Comparison of ENCODE assay signal across 8 mouse cellular contexts in the genomic region with DNA sequence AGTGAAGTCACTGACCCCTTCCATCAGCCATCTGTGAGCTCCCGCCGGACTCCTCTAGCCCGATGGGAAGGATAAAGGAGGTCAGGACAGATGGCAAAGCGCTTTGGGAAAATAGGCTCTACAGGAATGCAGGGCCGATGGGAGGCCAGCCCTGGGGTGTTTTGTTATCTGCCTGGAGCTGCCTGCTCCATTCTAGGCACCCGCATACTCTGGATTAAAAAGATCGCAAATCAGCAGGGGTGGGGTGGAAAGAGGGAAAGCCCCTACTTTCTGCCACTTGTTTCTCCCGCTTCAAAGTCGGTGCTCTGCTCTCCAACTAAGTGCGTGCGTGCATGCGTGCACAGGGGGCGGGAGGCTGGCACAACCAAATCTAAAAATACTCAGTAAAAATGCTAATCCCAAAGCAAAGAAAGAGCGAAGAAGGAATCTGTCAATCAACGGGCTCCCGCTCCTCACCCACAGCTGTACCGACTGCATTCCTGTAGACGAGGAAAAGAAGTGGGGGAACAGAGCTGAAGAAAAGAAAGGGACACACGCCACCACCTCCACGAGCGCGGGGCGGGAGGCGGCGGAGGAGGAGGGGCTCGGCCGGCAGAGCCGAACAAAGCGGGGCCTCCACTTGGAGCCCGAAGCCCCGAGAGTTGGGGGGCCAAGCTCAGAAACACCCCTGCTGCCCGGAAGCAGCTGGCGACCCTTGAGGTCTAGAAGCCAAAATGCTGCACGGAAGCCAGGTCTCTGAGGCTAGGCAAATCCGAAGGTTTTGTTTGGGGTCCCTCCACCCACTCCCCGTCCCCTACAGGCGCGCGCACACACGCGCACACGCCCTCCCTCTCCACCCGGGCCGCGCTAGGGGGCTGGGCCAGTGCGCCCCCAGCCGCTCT. TPM values are rescaled to one million over a fixed set of nuclear protein-coding genes. Genes with fewer than 3 reads are reported as not detected.
DNase-seq lines count a peak whose midpoint lies in the region; ATAC-seq and TF ChIP-seq lines count a peak whose summit lies in the region.

No protein-coding gene starts in this region.

- H3K9me3 ChIP-seq in forebrain, embryonic 12.5 days, result peaks cover 4% of the 10 kb centered on the region; the same call in 1 of the 2 replicates
- H3K9me3 ChIP-seq in intestine, embryonic 15.5 days, result no peaks in the 10 kb centered on the region
- H3K9me3 ChIP-seq in liver, embryonic 14.5 days (ENCODE audit: control insufficient read depth, low read length), result peaks cover 2% of the 10 kb centered on the region; the same call in 1 of the 2 replicates

- peaks cover 5% of the 10 kb centered on the region; the same call in 1 of the 2 replicates for H3K4me1 ChIP-seq in lung, adult 2 months (ENCODE audit: control insufficient read depth, insufficient read depth, low read length)
- H3K4me1 ChIP-seq in bone marrow macrophage, adult 2 months (ENCODE audit: control insufficient read depth, insufficient read depth, low read length), result peaks cover 2% of the 10 kb centered on the region; the same call in 1 of the 2 replicates
- peaks cover 70% of the 10 kb centered on the region for H3K4me1 ChIP-seq in forebrain, embryonic 12.5 days
- peaks cover 54% of the 10 kb centered on the region for H3K4me1 ChIP-seq in intestine, embryonic 15.5 days (replicated peaks)
- H3K4me1 ChIP-seq in liver, embryonic 14.5 days (replicated peaks; ENCODE audit: control insufficient read depth in 2 of 2, insufficient read depth in 2 of 2, low read length in 1 of 2), result peaks cover 24 to 37% of the 10 kb centered on the region in 2 experiments

- TF ChIP-seq EP300 in liver, embryonic 14.5 days (IDR thresholded peaks at IDR 0.05; ENCODE audit: low read depth), result peak; percentile 47; the same call in 1 of the 2 replicates

- 0 out of 2 replicates have a peak, but pooled peaks have one; percentile 5 for TF ChIP-seq POLR2A in lung, adult 2 months (IDR thresholded peaks at IDR 0.05; ENCODE audit: borderline replicate concordance, extremely low read depth, low read depth, low read length)
- no peak for TF ChIP-seq POLR2A in bone marrow macrophage, adult 2 months (IDR thresholded peaks at IDR 0.05; ENCODE audit: borderline replicate concordance, low read depth, low read length)

- ATAC-seq in forebrain, embryonic 12.5 days (ENCODE audit: low FRiP score), result peak; percentile 59
- 0 out of 2 replicates have a peak, but pooled peaks have one; percentile 8 for ATAC-seq in intestine, embryonic 15.5 days
- ATAC-seq in liver, embryonic 14.5 days (ENCODE audit: insufficient read depth), result no peak

- no peak for TF ChIP-seq CTCF in lung, adult 2 months (IDR thresholded peaks at IDR 0.05; ENCODE audit: insufficient read depth, low read length)
- TF ChIP-seq CTCF in bone marrow macrophage, adult 2 months (IDR thresholded peaks at IDR 0.05; ENCODE audit: low read depth, low read length), result no peak
- TF ChIP-seq CTCF in liver, embryonic 14.5 days (IDR thresholded peaks at IDR 0.05; ENCODE audit: low read depth), result no peak

- H3K4me3 ChIP-seq in lung, adult 2 months (replicated peaks; ENCODE audit: extremely low read depth, low read depth, low read length), result peak overlapping the region; percentile 84
- H3K4me3 ChIP-seq in bone marrow macrophage, adult 2 months (ENCODE audit: insufficient read depth, low read length), result peak overlapping the region; percentile 74
- peak overlapping the region; percentile 72 for H3K4me3 ChIP-seq in forebrain, embryonic 12.5 days (replicated peaks)
- H3K4me3 ChIP-seq in intestine, embryonic 15.5 days (replicated peaks), result peak overlapping the region; percentile 88
- H3K4me3 ChIP-seq in liver, embryonic 14.5 days (ENCODE audit: insufficient read depth in 1 of 2, low read depth in 2 of 2, low read length in 2 of 2), result peak overlapping the region; percentile 71 to 81

- peak overlapping the region; percentile 87 for H3K9ac ChIP-seq in forebrain, embryonic 12.5 days
- peak overlapping the region; percentile 98 for H3K9ac ChIP-seq in intestine, embryonic 15.5 days
- peak overlapping the region; percentile 72 for H3K9ac ChIP-seq in liver, embryonic 14.5 days (replicated peaks)

- H3K27ac ChIP-seq in bone marrow macrophage, adult 2 months (ENCODE audit: insufficient read depth, low read depth, low read length), result peak overlapping the region; percentile 42
- H3K27ac ChIP-seq in forebrain, embryonic 12.5 days, result peak overlapping the region; percentile 97
- peak overlapping the region; percentile 98 for H3K27ac ChIP-seq in intestine, embryonic 15.5 days
- H3K27ac ChIP-seq in liver, embryonic 14.5 days, result peak overlapping the region; percentile 90

- 0 out of 2 replicates have a peak, but pooled peaks cover 4% of the 10 kb centered on the region for H3K27me3 ChIP-seq in forebrain, embryonic 12.5 days
- H3K27me3 ChIP-seq in intestine, embryonic 15.5 days (replicated peaks), result no peaks in the 10 kb centered on the region
- no peaks in the 10 kb centered on the region for H3K27me3 ChIP-seq in liver, embryonic 14.5 days (ENCODE audit: control insufficient read depth, insufficient read depth, low read length)

- 3% methylated on average over 47 of the region's 47 CpGs for WGBS in lung, adult 2 months
- WGBS in forebrain, embryonic 12.5 days, result under 1% methylated on average over 47 of the region's 47 CpGs
- WGBS in intestine, embryonic 15.5 days, result under 1% methylated on average over 47 of the region's 47 CpGs
- 1% methylated on average over 46 of the region's 47 CpGs for WGBS in liver, embryonic 14.5 days (ENCODE audit: insufficient replicate concordance)

- no peak for DNase-seq in lung, adult 2 months
- DNase-seq in lung, postnatal 14 days, result no peak
- DNase-seq in liver, embryonic 14.5 days (ENCODE audit: low read depth in 3 of 3, low spot score in 3 of 3), result peak in 1 of 3 experiments; percentile 67
- DNase-seq in retina, postnatal 1 day, result peak; percentile 82
- DNase-seq in urinary bladder, adult 18-20 months (ENCODE audit: low spot score in 2 of 2), result no peak

- H3K36me3 ChIP-seq in forebrain, embryonic 12.5 days (replicated peaks), result no peaks in the 10 kb centered on the region
- no peaks in the 10 kb centered on the region for H3K36me3 ChIP-seq in intestine, embryonic 15.5 days
- H3K36me3 ChIP-seq in liver, embryonic 14.5 days (replicated peaks; ENCODE audit: control insufficient read depth, insufficient read depth, low read depth), result no peaks in the 10 kb centered on the region

- peak overlapping the region; percentile 91 for H3K4me2 ChIP-seq in forebrain, embryonic 12.5 days
- H3K4me2 ChIP-seq in intestine, embryonic 15.5 days (replicated peaks), result peak overlapping the region; percentile 79
- peak overlapping the region; percentile 89 for H3K4me2 ChIP-seq in liver, embryonic 14.5 days (ENCODE audit: low read depth)

RNA-seq across cellular contexts. Expression of a gene that starts 1.0 kb away (rescaled TPM):
- 34.6 and 41.0 TPM in 2 replicates for polyA plus RNA-seq in lung, adult 2 months (2012; rRNA removed)
- 6.5 and 6.9 TPM in 2 replicates for polyA plus RNA-seq in bone marrow macrophage, adult 2 months (2012; ENCODE audit: insufficient read depth, insufficient read length, missing spikeins)
- polyA plus RNA-seq in forebrain, embryonic 12.5 days (2016; fragmentation: Nextera tagmentation; extraction: Ambion mirVana), result 23.1 and 23.6 TPM in 2 replicates
- 14.8 and 15.3 TPM in 2 replicates for polyA plus RNA-seq in intestine, embryonic 15.5 days (2015; fragmentation: Nextera tagmentation; extraction: Ambion mirVana)
- 2.8 and 3.2 TPM in 2 replicates for polyA plus RNA-seq in liver, embryonic 14.5 days (2012; rRNA removed)
- 1.7 and 2.2 TPM in 2 replicates for polyA plus RNA-seq in liver, embryonic 14.5 days (2014; fragmentation: Nextera tagmentation; extraction: Ambion mirVana)

Comparison
In these comparisons a context has a peak if more than half of its experiments do, and no peak if none do; other contexts are left out.
1. H3K27ac ChIP-seq: peak in every context shown above with its lines; median percentile 98 in intestine, embryonic 15.5 days; 97 in forebrain, embryonic 12.5 days; 90 in liver, embryonic 14.5 days; 42 in bone marrow macrophage, adult 2 months.